Mouse (Mus musculus): ENCODE data around the gene Wsb2.

- no peak for TF ChIP-seq POLR2A (IDR thresholded peaks at IDR 0.05; ENCODE audit: low read depth, low read length)
- TF ChIP-seq CTCF (IDR thresholded peaks at IDR 0.05; ENCODE audit: extremely low read depth, insufficient read depth, insufficient read length, insufficient replicate concordance): no peak
These were observed 60.3 kb downstream of the Wsb2 start for GRCm38 (mm10) chr5:117417442-117417841.
